Mouse (Mus musculus): ENCODE measurements at regions not wholly inside any gene's neighbourhood (a gene's known extent, or its start where the extent isn't known, plus 50 kb on each side); places are given as distances from the start of the nearest gene placed in this dataset.

GRCm38 (mm10) chr4:81970472-81970871 is 527.9 kb upstream of the Mpdz start:
- TF ChIP-seq POLR2A (IDR thresholded peaks at IDR 0.05; ENCODE audit: low read depth, low read length) (no peak), CTCF (conservative IDR thresholded peaks at IDR 0.05; ENCODE audit: insufficient read depth, insufficient read length, low read depth, low read length) (no peak)

All from kidney, adult 2 months (tissue).